Mouse (Mus musculus): ENCODE data around the gene Cep250. TPM values are rescaled to one million over a fixed set of nuclear protein-coding genes. Genes with fewer than 3 reads are reported as not detected.

Gene Cep250
- polyA plus RNA-seq, 1 experiment, result 23.7 TPM

GRCm38 (mm10) chr2:155974087-155974731 lies 18.0 kb downstream of the Cep250 start:
- DNase-seq (ENCODE audit: low read depth), result no peak

GRCm38 (mm10) chr2:155979328-155979991 lies 23.2 kb downstream of the Cep250 start:
- no peak for DNase-seq (ENCODE audit: low read depth)
- TF ChIP-seq CTCF (IDR thresholded peaks at IDR 0.05; ENCODE audit: borderline replicate concordance, extremely low read depth, insufficient read depth, insufficient read length), result no peak
- TF ChIP-seq POLR2A (IDR thresholded peaks at IDR 0.05; ENCODE audit: borderline replicate concordance, extremely low read depth, insufficient read depth, insufficient read length, poor library complexity, severe bottlenecking), result no peak

More at GRCm38 (mm10) chr2:155974087-155974731, 18.0 kb downstream of the Cep250 start:
- TF ChIP-seq CTCF (IDR thresholded peaks at IDR 0.05; ENCODE audit: borderline replicate concordance, extremely low read depth, insufficient read depth, insufficient read length) (no peak), POLR2A (IDR thresholded peaks at IDR 0.05; ENCODE audit: borderline replicate concordance, extremely low read depth, insufficient read depth, insufficient read length, poor library complexity, severe bottlenecking) (no peak)

GRCm38 (mm10) chr2:155985776-155986175 lies 29.5 kb downstream of the Cep250 start:
- TF ChIP-seq CTCF (IDR thresholded peaks at IDR 0.05; ENCODE audit: borderline replicate concordance, extremely low read depth, insufficient read depth, insufficient read length) (no peak), POLR2A (IDR thresholded peaks at IDR 0.05; ENCODE audit: borderline replicate concordance, extremely low read depth, insufficient read depth, insufficient read length, poor library complexity, severe bottlenecking) (no peak)
- no peak for DNase-seq (ENCODE audit: low read depth)

- TF ChIP-seq CTCF (IDR thresholded peaks at IDR 0.05; ENCODE audit: borderline replicate concordance, extremely low read depth, insufficient read depth, insufficient read length) (no peak), POLR2A (IDR thresholded peaks at IDR 0.05; ENCODE audit: borderline replicate concordance, extremely low read depth, insufficient read depth, insufficient read length, poor library complexity, severe bottlenecking) (no peak)
- DNase-seq (ENCODE audit: low read depth), result no peak
Observed at GRCm38 (mm10) chr2:155987131-155987530, 30.9 kb downstream of the Cep250 start.

- no peak for DNase-seq (ENCODE audit: low read depth)
- no peak for TF ChIP-seq CTCF (IDR thresholded peaks at IDR 0.05; ENCODE audit: borderline replicate concordance, extremely low read depth, insufficient read depth, insufficient read length)
- TF ChIP-seq POLR2A (IDR thresholded peaks at IDR 0.05; ENCODE audit: borderline replicate concordance, extremely low read depth, insufficient read depth, insufficient read length, poor library complexity, severe bottlenecking), result no peak
Observed at GRCm38 (mm10) chr2:155989085-155989484, 32.8 kb downstream of the Cep250 start.

DNA sequence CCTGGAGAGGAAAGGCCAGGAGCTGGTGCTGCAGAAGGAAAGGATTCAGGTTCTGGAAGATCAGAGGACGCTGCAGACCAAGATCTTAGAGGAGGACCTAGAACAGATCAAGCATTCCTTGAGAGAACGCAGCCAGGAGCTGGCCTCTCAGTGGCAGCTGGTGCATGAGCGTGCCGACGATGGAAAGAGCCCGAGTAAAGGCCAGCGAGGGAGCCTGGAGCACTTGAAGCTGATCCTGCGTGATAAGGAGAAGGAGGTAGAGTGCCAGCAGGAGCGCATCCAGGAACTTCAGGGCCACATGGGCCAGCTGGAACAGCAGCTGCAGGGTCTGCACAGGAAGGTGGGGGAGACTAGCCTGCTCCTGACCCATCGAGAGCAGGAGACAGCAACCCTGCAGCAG lies 34.9 kb downstream of the Cep250 start:
- DNase-seq (ENCODE audit: low read depth), result no peak
- TF ChIP-seq POLR2A (IDR thresholded peaks at IDR 0.05; ENCODE audit: borderline replicate concordance, extremely low read depth, insufficient read depth, insufficient read length, poor library complexity, severe bottlenecking), result no peak
- TF ChIP-seq CTCF (IDR thresholded peaks at IDR 0.05; ENCODE audit: borderline replicate concordance, extremely low read depth, insufficient read depth, insufficient read length), result no peak

DNA sequence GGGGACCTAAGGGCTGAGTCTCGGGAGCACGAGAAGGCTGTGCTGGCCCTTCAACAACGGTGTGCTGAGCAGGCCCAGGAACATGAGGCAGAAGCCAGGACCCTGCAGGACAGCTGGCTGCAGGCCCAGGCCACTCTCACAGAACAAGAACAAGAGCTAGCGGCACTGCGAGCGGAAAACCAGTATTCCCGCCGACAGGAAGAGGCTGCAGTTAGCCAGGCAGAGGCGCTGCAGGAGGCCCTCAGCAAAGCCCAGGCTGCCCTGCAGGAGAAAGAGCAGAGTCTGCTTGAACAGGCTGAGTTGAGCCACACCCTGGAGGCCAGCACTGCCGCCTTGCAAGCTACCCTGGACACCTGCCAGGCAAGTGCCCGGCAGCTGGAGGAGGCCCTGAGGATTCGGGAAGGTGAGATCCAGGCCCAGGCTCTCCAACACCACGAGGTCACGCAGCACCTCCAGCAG lies 35.6 kb downstream of the Cep250 start:
- peak; percentile 68 for DNase-seq (ENCODE audit: low read depth)
- TF ChIP-seq CTCF (IDR thresholded peaks at IDR 0.05; ENCODE audit: borderline replicate concordance, extremely low read depth, insufficient read depth, insufficient read length), result no peak
- no peak for TF ChIP-seq POLR2A (IDR thresholded peaks at IDR 0.05; ENCODE audit: borderline replicate concordance, extremely low read depth, insufficient read depth, insufficient read length, poor library complexity, severe bottlenecking)

DNA sequence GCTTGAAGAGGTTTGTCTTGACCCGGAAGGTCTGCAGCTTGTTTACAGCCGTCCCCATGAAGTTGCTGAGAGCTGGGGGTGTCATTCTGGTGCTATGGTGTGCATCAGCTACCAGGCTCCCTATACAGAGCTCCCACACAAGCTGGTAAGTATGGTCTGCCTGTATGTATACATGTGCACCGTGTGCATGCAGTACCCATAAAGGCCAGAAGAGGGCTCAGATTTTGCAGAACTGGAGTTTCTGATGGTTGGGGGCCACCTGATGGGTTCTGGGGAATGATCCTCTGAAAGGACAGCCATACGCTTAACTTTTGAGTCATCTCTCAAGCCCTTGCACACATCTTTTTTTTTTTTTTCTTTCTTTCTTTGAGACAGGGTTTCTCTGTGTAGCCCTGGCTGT lies 49.1 kb downstream of the Cep250 start:
- DNase-seq (ENCODE audit: low read depth), result peak; percentile 3
- no peak for TF ChIP-seq POLR2A (IDR thresholded peaks at IDR 0.05; ENCODE audit: borderline replicate concordance, extremely low read depth, insufficient read depth, insufficient read length, poor library complexity, severe bottlenecking)
- peak; percentile 44; the same call in 1 of the 2 replicates for TF ChIP-seq CTCF (IDR thresholded peaks at IDR 0.05; ENCODE audit: borderline replicate concordance, extremely low read depth, insufficient read depth, insufficient read length)

DNA sequence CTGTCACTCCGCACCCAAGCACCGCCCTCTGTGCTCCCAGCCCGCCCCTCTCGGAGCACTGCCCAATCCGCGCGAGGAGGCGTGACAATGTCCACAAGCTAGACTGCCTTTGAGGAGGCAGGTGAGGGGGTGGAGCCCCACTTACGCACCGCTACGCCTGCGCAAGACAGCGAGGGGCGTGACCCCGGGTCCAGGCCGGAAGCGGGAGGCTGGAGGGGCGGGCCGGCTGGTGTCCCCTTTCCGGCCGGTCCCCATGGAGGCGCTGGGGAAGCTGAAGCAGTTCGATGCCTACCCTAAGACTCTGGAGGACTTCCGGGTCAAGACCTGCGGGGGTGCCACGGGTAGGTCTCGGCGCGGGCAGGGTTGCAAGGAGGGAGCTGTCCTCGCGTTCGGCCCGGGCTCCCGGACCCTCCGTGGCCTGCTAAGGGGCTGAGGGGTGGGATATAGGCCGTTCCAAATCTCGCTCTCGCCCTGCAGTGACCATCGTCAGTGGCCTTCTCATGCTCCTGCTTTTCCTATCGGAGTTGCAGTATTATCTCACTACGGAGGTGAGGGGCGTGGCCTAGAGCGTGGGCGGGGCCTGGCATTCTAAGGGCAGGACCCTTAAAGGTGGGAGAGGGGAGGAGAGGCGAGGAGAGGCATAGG lies 51.8 kb downstream of the Cep250 start, which contains the start of the genes 6430550D23Rik and Ergic3:
Gene 6430550D23Rik (minus strand): TSS at position 90 of the 645 bp plus-strand sequence.
Gene Ergic3 (plus strand): TSS at position 158 of the 645 bp plus-strand sequence.
- TF ChIP-seq CTCF (IDR thresholded peaks at IDR 0.05; ENCODE audit: borderline replicate concordance, extremely low read depth, insufficient read depth, insufficient read length), result no peak
- peak; percentile 58; the same call in 1 of the 2 replicates for TF ChIP-seq POLR2A (IDR thresholded peaks at IDR 0.05; ENCODE audit: borderline replicate concordance, extremely low read depth, insufficient read depth, insufficient read length, poor library complexity, severe bottlenecking)
- DNase-seq (ENCODE audit: low read depth), result peak; percentile 99

DNA sequence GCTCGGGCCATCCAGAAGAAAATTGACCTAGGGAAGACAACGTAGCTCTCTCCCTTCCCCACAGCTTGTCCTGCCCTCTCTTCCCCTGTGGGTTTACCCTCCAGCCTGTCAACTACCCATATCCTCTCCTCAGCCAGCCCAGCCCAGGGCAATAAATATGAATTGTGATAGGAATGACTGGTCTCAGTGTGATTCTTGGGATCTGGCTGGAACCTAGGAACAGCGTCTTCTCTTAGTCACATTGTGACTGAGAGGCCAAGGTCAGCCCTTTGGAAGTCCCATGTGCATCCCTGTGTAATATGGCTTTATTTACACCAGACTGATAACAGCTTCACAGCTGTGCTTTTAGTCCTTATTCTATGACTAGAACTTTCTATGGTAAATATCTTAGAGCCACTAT lies 61.8 kb downstream of the Cep250 start:
- no peak for TF ChIP-seq POLR2A (IDR thresholded peaks at IDR 0.05; ENCODE audit: borderline replicate concordance, extremely low read depth, insufficient read depth, insufficient read length, poor library complexity, severe bottlenecking)
- no peak for TF ChIP-seq CTCF (IDR thresholded peaks at IDR 0.05; ENCODE audit: borderline replicate concordance, extremely low read depth, insufficient read depth, insufficient read length)
- no peak for DNase-seq (ENCODE audit: low read depth)

GRCm38 (mm10) chr2:156021219-156021618 lies 65.0 kb downstream of the Cep250 start:
- DNase-seq (ENCODE audit: low read depth), result no peak
- no peak for TF ChIP-seq POLR2A (IDR thresholded peaks at IDR 0.05; ENCODE audit: borderline replicate concordance, extremely low read depth, insufficient read depth, insufficient read length, poor library complexity, severe bottlenecking)
- no peak for TF ChIP-seq CTCF (IDR thresholded peaks at IDR 0.05; ENCODE audit: borderline replicate concordance, extremely low read depth, insufficient read depth, insufficient read length)
